Mouse (Mus musculus): Measurements from ENCODE around the gene Hspa5.

GRCm38 (mm10) chr2:34804815-34805214 is 33.0 kb downstream of the Hspa5 start:
- TF ChIP-seq EP300 (IDR thresholded peaks at IDR 0.05; ENCODE audit: low read depth) (peak; percentile 76), CTCF (IDR thresholded peaks at IDR 0.05; ENCODE audit: low read depth) (no peak)
